Mouse (Mus musculus) heart, embryonic 10.5 days (tissue): ENCODE data around the gene Zdhhc20. TPM values are rescaled to one million over a fixed set of nuclear protein-coding genes. Genes with fewer than 3 reads are reported as not detected.
"Not testable (repeated sequence)": the region's sequence is repeated elsewhere in the genome, so short reads cannot be mapped to it uniquely, and the experiment has no call there.

Experiments used
- DNase-seq: peaks from one replicate; pipeline ENCODE4 v3.0.0-alpha.2; 2017; ENCODE audit warnings: low spot score
- H3K27ac ChIP-seq: fragments of 300-500 bp; sonication (generic); 2 replicates; pipeline ENCODE4 v1.5.1; 2016; ENCODE audit warnings: mild to moderate bottlenecking
- H3K27me3 ChIP-seq: fragments of 300-500 bp; sonication (generic); 2 replicates; pipeline ENCODE4 v1.6.1; 2016; ENCODE audit warnings: mild to moderate bottlenecking; ENCODE audit not compliant: poor library complexity, insufficient read depth, severe bottlenecking
- H3K36me3 ChIP-seq: fragments of 300-500 bp; sonication (generic); 2 replicates; pipeline ENCODE4 v1.6.1; 2016; ENCODE audit warnings: mild to moderate bottlenecking, moderate library complexity
- H3K4me1 ChIP-seq: fragments of 300-500 bp; sonication (generic); 2 replicates; pipeline ENCODE4 v1.6.1; 2016; ENCODE audit warnings: mild to moderate bottlenecking
- H3K4me3 ChIP-seq: fragments of 300-500 bp; sonication (generic); 2 replicates; pipeline ENCODE4 v1.5.1; 2016; ENCODE audit warnings: mild to moderate bottlenecking, moderate library complexity
- H3K9me3 ChIP-seq: fragments of 300-500 bp; sonication (generic); 2 replicates; pipeline ENCODE4 v1.6.1; 2016; ENCODE audit warnings: mild to moderate bottlenecking, moderate library complexity
- WGBS: fragments of 180-500 bp; shearing (Covaris S2); methylation state at CpG from one replicate; pipeline ENCODE4 v1.1.7; 2016; 5-methylcytosine and 5-hydroxymethylcytosine counted together
- polyA plus RNA-seq: library from polyadenylated mRNA; unstranded; fragments of >200 nt; fragmentation: Nextera tagmentation; extraction: Ambion mirVana; gene quantifications from 2 replicates; pipeline ENCODE4 v1.2.1, GENCODE M21; 2016

Gene Zdhhc20
- polyA plus RNA-seq, 1 experiment from 2014 or later: 52.1 TPM

GRCm38 (mm10) chr14:57848061-57848460, 42.0 kb downstream of the Zdhhc20 start:
- WGBS: 74% methylated on average over 5 of the region's 5 CpGs
- not testable (repeated sequence) for DNase-seq
- peaks cover 54% of the 10 kb centered on the region for H3K36me3 ChIP-seq

DNA sequence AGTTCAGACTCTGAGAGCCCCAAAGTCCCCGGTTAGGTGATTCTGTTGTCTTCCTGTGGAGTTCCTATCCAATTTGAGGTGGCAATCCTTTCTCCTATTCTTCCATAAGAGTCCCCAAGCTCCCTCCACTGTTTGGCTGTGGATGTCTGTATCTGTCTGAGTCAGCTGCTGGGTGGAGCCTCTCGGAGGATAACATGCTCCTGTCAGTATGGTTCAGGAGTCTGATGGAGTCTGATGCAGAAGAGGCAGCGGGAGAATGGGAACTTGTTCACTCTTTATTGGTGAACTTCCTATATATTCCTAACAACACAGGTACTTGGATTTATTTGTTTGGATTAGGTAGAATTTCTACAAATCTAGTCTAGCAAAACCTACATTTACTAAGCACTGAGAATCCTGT, 45.5 kb downstream of the Zdhhc20 start:
- Histone ChIP-seq H3K4me3 (no peak overlapping the region), H3K4me1 (no peaks in the 10 kb centered on the region), H3K36me3 (peaks cover 59% of the 10 kb centered on the region), H3K27ac (no peak overlapping the region), H3K9me3 (no peaks in the 10 kb centered on the region), H3K27me3 (no peaks in the 10 kb centered on the region)
- DNase-seq: no peak
- WGBS: 78% methylated on average over 3 of the region's 3 CpGs

More at GRCm38 (mm10) chr14:57848061-57848460, 42.0 kb downstream of the Zdhhc20 start:
- H3K9me3 ChIP-seq, H3K4me3 ChIP-seq, H3K27me3 ChIP-seq, H3K27ac ChIP-seq, H3K4me1 ChIP-seq: not testable (repeated sequence)

DNA sequence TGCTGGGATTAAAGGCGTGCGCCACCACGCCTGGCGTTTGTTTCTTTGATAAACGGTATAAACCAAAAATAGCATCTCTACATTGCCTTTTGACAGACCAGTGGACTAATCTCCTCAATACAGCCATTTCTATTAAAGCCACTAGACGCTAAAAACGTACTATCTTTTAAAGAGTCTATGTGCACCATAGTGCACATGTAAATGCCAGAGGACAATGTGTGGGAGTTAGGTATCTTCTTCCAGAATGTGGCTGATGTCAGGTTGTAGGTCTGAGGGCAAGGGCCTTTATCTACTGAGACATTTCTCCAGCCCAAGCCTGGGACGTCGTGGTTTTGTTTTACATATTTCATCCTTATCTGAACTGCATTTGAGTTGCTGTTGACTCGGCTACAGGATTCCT, 54.9 kb downstream of the Zdhhc20 start:
- Histone ChIP-seq H3K27me3 (no peaks in the 10 kb centered on the region), H3K36me3 (peaks cover 54% of the 10 kb centered on the region), H3K4me1 (no peaks in the 10 kb centered on the region), H3K9me3 (no peaks in the 10 kb centered on the region), H3K27ac (no peak overlapping the region), H3K4me3 (no peak overlapping the region)
- 80% methylated on average over 10 of the region's 10 CpGs for WGBS
- no peak for DNase-seq

- H3K36me3 ChIP-seq: peaks cover 40% of the 10 kb centered on the region
- H3K9me3 ChIP-seq: no peaks in the 10 kb centered on the region
- H3K27ac ChIP-seq: no peak overlapping the region
- H3K4me3 ChIP-seq: no peak overlapping the region
- no peaks in the 10 kb centered on the region for H3K4me1 ChIP-seq
- no peaks in the 10 kb centered on the region for H3K27me3 ChIP-seq
- 96% methylated on average over 2 of the region's 2 CpGs for WGBS
- DNase-seq: no peak
Measured at GRCm38 (mm10) chr14:57833526-57833925, 56.5 kb downstream of the Zdhhc20 start.

DNA sequence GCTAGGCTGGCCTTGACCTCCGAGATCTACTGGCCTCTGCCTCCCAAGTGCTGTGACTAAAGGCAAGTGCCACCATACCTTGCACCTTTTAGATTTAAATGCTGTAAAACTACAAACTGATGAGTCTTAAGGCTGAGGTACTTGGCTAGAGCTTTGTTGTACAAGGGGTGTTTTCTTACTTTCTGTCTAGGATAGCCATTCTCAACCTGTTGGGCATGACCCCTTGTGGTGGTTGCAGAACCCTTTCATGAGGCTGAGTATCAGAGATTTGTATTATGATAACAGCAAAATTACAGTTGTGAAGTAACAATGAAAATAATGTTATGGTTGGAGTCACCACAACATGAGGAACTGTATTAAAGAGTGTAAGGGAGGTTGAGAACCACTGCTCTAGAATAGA, 62.8 kb downstream of the Zdhhc20 start:
- Histone ChIP-seq H3K4me3 (peak overlapping the region; percentile 88), H3K4me1 (peaks cover 16% of the 10 kb centered on the region), H3K27ac (peak overlapping the region; percentile 95; the same call in 1 of the 2 replicates), H3K36me3 (peaks cover 11% of the 10 kb centered on the region), H3K9me3 (no peaks in the 10 kb centered on the region), H3K27me3 (no peaks in the 10 kb centered on the region)
- no peak for DNase-seq
- WGBS: 79% methylated on average over 1 of the region's 1 CpGs

- Histone ChIP-seq H3K9me3 (no peaks in the 10 kb centered on the region), H3K4me1 (peaks cover 16% of the 10 kb centered on the region), H3K36me3 (peaks cover 23% of the 10 kb centered on the region), H3K4me3 (peak within 1 kb of the TSS; percentile 88), H3K27me3 (no peaks in the 10 kb centered on the region), H3K27ac (peak within 1 kb of the TSS; percentile 95)
- DNase-seq: peak; percentile 95
- WGBS: under 1% methylated on average over 93 of the region's 96 CpGs
Measured at GRCm38 (mm10) chr14:57825788-57826751, 64.0 kb downstream of the Zdhhc20 start, which contains the start of the genes Ska3 and Mrpl57. Ska3 (minus strand) TSS chr14:57826185. Mrpl57 (plus strand) TSS chr14:57826234.

- Histone ChIP-seq H3K36me3 (peaks cover 70% of the 10 kb centered on the region), H3K27ac (no peak overlapping the region), H3K4me1 (peaks cover under 1% of the 10 kb centered on the region; the same call in 1 of the 2 replicates), H3K4me3 (no peak overlapping the region), H3K9me3 (no peaks in the 10 kb centered on the region), H3K27me3 (no peaks in the 10 kb centered on the region)
- DNase-seq: no peak
- 65% methylated on average over 4 of the region's 4 CpGs for WGBS
Measured at GRCm38 (mm10) chr14:57820839-57821238, 69.2 kb downstream of the Zdhhc20 start.

DNA sequence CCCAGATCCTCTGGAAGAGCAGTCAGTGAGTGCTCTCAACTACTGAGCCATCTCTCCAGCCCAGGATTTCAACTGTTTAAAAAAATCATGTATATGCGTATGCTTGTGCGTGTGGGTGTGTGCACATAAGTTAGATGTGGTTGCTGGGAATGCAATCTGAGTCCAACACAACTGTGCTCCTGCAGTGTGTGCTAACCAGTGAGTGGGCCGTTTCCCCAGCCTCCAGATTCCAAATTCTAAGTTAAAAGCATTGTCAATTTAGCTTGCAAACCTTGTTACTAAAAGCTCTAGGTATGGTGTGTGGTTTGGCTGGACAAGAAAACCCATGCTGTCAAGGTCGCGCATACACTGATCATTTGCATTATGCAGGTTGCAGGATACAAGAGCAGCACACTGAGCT, 78.2 kb downstream of the Zdhhc20 start:
- 94% methylated on average over 5 of the region's 5 CpGs for WGBS
- Histone ChIP-seq H3K9me3 (no peaks in the 10 kb centered on the region), H3K27me3 (no peaks in the 10 kb centered on the region), H3K4me3 (no peak overlapping the region), H3K4me1 (no peaks in the 10 kb centered on the region), H3K36me3 (peaks cover 87% of the 10 kb centered on the region), H3K27ac (no peak overlapping the region)
- no peak for DNase-seq

DNA sequence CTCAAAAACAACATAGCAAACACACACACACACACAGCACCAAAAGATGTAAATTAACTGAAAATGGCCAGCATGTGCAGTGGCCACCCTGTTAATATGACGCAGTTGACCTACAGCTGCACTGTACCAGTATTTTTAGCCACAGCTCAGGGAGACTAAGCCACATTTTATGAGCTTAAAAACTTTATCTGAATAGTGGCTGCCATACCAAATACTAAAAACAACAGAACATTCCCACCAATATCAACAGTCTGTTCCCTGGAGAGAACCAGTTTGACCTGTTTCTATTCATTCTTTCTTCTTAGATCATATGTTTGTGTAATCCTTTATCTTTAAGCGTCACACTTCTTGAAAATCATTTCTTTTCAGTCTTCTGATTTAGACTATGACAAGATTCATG, 79.2 kb downstream of the Zdhhc20 start:
- H3K27me3 ChIP-seq: no peaks in the 10 kb centered on the region
- WGBS: 85% methylated on average over 2 of the region's 2 CpGs

GRCm38 (mm10) chr14:57808558-57808957, 81.5 kb downstream of the Zdhhc20 start:
- DNase-seq: no peak
- Histone ChIP-seq H3K4me3 (no peak overlapping the region), H3K9me3 (no peaks in the 10 kb centered on the region), H3K4me1 (no peaks in the 10 kb centered on the region), H3K27ac (no peak overlapping the region), H3K27me3 (no peaks in the 10 kb centered on the region), H3K36me3 (peaks cover 95% of the 10 kb centered on the region)
- WGBS: 86% methylated on average over 5 of the region's 5 CpGs

More for the DNA sequence above, 79.2 kb downstream of the Zdhhc20 start:
- DNase-seq: no peak
- H3K27ac ChIP-seq: no peak overlapping the region
- H3K4me1 ChIP-seq: no peaks in the 10 kb centered on the region
- no peaks in the 10 kb centered on the region for H3K9me3 ChIP-seq
- H3K36me3 ChIP-seq: peaks cover 89% of the 10 kb centered on the region
- H3K4me3 ChIP-seq: no peak overlapping the region

DNA sequence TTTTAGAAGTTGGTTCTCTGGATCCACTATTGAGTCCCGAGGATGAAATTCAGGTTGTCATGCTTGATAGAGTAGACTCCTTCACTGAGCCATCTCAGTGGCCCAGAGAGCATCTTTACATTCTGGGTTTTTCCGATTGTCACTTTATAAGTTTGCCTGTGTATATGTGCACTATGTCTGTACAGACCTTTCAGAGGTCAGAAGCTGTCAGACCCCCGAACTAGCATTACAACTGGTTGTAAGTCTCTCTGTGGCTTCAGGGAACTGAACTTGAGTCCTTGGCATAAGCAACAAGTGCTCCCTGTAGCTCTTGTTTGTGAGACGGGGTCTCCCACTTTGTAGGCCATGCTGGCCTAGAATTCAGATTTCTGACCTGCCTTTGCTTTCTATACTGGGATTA, 86.3 kb downstream of the Zdhhc20 start:
- Histone ChIP-seq H3K27ac (no peak overlapping the region), H3K27me3 (no peaks in the 10 kb centered on the region), H3K9me3 (no peaks in the 10 kb centered on the region), H3K36me3 (peaks cover 75% of the 10 kb centered on the region), H3K4me1 (peaks cover 9% of the 10 kb centered on the region; the same call in 1 of the 2 replicates), H3K4me3 (no peak overlapping the region)
- WGBS: 84% methylated on average over 4 of the region's 4 CpGs
- no peak for DNase-seq

- Histone ChIP-seq H3K27ac (peak within 1 kb of the TSS; percentile 95), H3K4me1 (peaks cover 9% of the 10 kb centered on the region; the same call in 1 of the 2 replicates), H3K36me3 (peaks cover 24% of the 10 kb centered on the region), H3K4me3 (peak within 1 kb of the TSS; percentile 91), H3K9me3 (no peaks in the 10 kb centered on the region), H3K27me3 (no peaks in the 10 kb centered on the region)
- WGBS: under 1% methylated on average over 99 of the region's 99 CpGs
- DNase-seq: peak; percentile 99
Measured at GRCm38 (mm10) chr14:57797991-57798931, 91.8 kb downstream of the Zdhhc20 start, which contains the start of gene Sap18. Sap18 (plus strand) TSS chr14:57798180.
